Mouse (Mus musculus) E14TG2a.4 (cell line): ENCODE results near the gene Iqcd.

Experiments
- CTCF ChIP-seq: conservative IDR thresholded peaks from 2 replicates; pipeline ENCODE4 v1.5.1; 2014; ENCODE audit warnings: low read length
- NANOG ChIP-seq: IDR thresholded peaks from 2 replicates; pipeline ENCODE4 v1.6.1; 2014; ENCODE audit warnings: borderline replicate concordance, low read length, mixed read lengths

DNA sequence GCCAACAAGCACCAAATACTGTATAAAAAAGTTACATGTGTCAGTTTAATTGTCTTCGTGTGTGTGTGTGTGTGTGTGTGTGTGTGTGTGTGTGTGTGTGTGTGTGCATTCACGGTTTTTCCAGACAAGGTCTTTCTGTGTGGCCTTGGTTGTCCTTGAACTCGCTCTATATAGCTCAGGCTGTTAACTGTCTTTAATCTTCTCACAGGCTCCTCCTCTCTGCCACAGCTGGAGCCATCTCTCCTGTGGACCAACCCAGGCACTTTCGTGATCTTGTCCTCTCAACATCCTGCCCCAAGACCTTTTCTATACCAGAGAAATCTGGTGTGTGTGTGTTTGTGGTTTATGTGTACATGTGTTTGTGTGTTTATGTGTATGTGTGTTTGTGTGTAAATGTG, 24.9 kb upstream of the Iqcd start:
- TF ChIP-seq CTCF (no peak), NANOG (no peak)
